Mouse (Mus musculus): ENCODE measurements around the gene Gng8. TPM values are rescaled to one million over a fixed set of nuclear protein-coding genes. Genes with fewer than 3 reads are reported as not detected.
A peak's percentile ranks its signal among the peaks of the same experiment; 100 is the strongest.

Gene Gng8
- polyA plus RNA-seq, 1 experiment from 2014 or later, result 7.3 TPM

DNA sequence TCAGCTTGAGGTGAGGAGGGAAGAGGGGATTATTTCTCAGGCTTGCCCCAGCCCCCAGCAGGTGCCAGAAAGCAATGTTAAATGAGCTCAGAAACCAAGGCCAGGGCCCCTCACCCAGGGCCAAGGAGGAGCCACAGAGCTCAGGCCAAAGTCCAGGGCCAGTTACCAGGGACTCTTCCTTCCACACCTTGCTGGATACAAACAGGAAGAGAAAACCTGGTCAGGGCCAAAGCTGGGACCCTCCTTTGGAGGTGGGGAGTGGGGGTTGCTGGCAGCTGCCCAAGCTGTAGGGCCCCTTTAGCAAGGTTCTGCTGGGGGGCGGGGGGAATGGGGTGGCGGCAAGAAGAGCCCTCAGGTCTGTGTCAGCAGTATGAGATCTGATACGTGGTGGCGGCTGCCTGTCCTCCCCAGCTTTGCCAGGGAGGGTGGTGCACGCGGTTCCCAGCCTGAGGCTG, 30.3 kb downstream of the Gng8 start:
- H3K4me3 ChIP-seq (replicated peaks; ENCODE audit: low read depth, low read length), result peak overlapping the region; percentile 94
- no peak for TF ChIP-seq CTCF (IDR thresholded peaks at IDR 0.05; ENCODE audit: low read depth)
- H3K9me3 ChIP-seq (replicated peaks; ENCODE audit: low read length), result no peaks in the 10 kb centered on the region
- H3K27me3 ChIP-seq (ENCODE audit: insufficient read depth, low read length), result no peaks in the 10 kb centered on the region
- peak overlapping the region; percentile 94 for H3K4me2 ChIP-seq (ENCODE audit: low read length)
- DNase-seq (ENCODE audit: low spot score) (no peak), ATAC-seq (replicated peaks; ENCODE audit: low FRiP score, low read depth) (no peak)
- WGBS, result 32% methylated on average over 6 of the region's 6 CpGs
- peak overlapping the region; percentile 96; the same call in 1 of the 2 replicates for H3K9ac ChIP-seq (ENCODE audit: low read depth, low read length)
- peaks cover 29% of the 10 kb centered on the region for H3K36me3 ChIP-seq (ENCODE audit: insufficient read depth, low read length)
- H3K4me1 ChIP-seq (replicated peaks; ENCODE audit: insufficient read depth, low read length), result peaks cover 26% of the 10 kb centered on the region
- H3K27ac ChIP-seq, result peak overlapping the region; percentile 97

DNA sequence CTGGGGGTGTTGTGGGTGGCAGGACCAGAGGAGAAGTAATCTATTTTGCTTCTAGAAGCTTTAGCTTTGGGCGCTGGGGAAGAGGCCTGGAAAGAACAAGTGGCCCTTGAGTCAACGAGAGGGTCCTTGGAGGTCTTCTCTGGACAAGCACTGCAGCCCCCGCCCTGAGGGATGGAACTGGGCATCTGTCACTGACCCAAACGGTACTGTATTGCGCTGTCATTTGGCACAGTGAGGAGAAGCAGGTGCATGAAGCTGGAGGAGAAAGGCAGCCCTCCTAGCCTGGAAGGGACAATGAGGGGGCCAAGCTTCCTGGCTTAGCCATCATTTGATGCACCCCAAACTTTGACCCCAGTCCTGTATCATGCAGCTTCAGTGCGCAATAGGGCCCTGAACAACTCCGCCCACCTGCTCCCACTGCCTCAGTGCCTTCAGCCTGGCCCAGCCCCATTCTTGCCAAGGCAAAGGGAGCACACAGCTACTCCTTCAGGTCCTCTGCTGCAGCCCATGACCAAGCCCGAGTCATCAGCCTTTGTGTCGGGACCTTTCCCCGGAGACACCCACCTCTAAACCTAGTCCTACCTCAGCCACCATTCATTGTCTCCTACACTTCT, 30.9 kb downstream of the Gng8 start:
- H3K9me3 ChIP-seq (replicated peaks; ENCODE audit: low read length), result no peaks in the 10 kb centered on the region
- peaks cover 26% of the 10 kb centered on the region for H3K4me1 ChIP-seq (replicated peaks; ENCODE audit: insufficient read depth, low read length)
- H3K36me3 ChIP-seq (ENCODE audit: insufficient read depth, low read length), result peaks cover 23% of the 10 kb centered on the region
- DNase-seq (ENCODE audit: low spot score) (no peak), ATAC-seq (replicated peaks; ENCODE audit: low FRiP score, low read depth) (no peak)
- H3K4me3 ChIP-seq (replicated peaks; ENCODE audit: low read depth, low read length), result peak overlapping the region; percentile 94
- H3K27ac ChIP-seq, result peak overlapping the region; percentile 97
- H3K27me3 ChIP-seq (ENCODE audit: insufficient read depth, low read length), result no peaks in the 10 kb centered on the region
- peak overlapping the region; percentile 94 for H3K4me2 ChIP-seq (ENCODE audit: low read length)
- WGBS, result 38% methylated on average over 10 of the region's 10 CpGs
- peak overlapping the region; percentile 96 for H3K9ac ChIP-seq (ENCODE audit: low read depth, low read length)
- no peak for TF ChIP-seq CTCF (IDR thresholded peaks at IDR 0.05; ENCODE audit: low read depth)

DNA sequence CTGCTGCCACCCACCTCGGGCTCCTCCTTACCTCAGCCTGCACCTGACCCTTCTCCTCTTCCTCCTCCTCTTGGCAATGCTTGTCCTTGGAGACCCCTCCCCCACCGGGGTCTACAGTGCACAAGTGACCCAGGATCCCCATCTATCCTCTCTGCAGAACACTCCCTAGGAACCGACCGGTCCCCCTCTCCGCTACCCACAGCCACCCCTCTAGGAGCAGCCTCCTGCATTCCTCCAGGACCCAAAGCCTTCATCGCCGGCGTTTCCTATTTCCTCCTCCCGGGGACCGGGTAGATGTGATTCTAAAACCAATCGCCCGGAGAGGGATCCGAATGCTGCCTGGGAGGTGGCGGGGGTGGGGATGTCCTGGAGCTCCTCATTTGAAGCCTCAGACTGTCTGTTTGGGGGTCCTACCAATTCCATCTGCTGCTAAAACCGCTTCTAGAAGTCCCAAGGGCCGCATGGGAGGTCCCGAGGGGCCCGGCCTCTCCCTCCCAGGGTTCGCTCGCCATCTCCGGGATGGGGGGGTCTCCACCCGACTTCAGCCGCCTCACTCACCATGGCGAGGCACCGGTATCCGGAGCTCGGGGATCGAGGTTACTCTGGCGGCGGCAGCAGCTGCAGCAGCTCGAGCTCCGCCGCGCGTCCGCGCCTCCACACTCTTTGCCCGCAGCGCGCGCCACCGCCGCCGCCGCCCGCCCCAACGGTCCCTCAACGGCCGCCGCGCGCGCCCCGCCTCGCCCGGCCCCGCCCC, 31.9 kb downstream of the Gng8 start:
- no peak for DNase-seq (ENCODE audit: low spot score)
- no peak for TF ChIP-seq CTCF (IDR thresholded peaks at IDR 0.05; ENCODE audit: low read depth)
- Histone ChIP-seq H3K27ac (peak overlapping the region; percentile 97), H3K36me3 (ENCODE audit: insufficient read depth, low read length) (peaks cover 13% of the 10 kb centered on the region; the same call in 1 of the 2 replicates), H3K27me3 (ENCODE audit: insufficient read depth, low read length) (no peaks in the 10 kb centered on the region), H3K9ac (ENCODE audit: low read depth, low read length) (peak overlapping the region; percentile 96), H3K9me3 (replicated peaks; ENCODE audit: low read length) (no peaks in the 10 kb centered on the region), H3K4me1 (replicated peaks; ENCODE audit: insufficient read depth, low read length) (peaks cover 23% of the 10 kb centered on the region), H3K4me3 (replicated peaks; ENCODE audit: low read depth, low read length) (peak overlapping the region; percentile 94), H3K4me2 (ENCODE audit: low read length) (peak overlapping the region; percentile 94)
- WGBS, result under 1% methylated on average over 39 of the region's 57 CpGs
- ATAC-seq (replicated peaks; ENCODE audit: low FRiP score, low read depth), result no peak

DNA sequence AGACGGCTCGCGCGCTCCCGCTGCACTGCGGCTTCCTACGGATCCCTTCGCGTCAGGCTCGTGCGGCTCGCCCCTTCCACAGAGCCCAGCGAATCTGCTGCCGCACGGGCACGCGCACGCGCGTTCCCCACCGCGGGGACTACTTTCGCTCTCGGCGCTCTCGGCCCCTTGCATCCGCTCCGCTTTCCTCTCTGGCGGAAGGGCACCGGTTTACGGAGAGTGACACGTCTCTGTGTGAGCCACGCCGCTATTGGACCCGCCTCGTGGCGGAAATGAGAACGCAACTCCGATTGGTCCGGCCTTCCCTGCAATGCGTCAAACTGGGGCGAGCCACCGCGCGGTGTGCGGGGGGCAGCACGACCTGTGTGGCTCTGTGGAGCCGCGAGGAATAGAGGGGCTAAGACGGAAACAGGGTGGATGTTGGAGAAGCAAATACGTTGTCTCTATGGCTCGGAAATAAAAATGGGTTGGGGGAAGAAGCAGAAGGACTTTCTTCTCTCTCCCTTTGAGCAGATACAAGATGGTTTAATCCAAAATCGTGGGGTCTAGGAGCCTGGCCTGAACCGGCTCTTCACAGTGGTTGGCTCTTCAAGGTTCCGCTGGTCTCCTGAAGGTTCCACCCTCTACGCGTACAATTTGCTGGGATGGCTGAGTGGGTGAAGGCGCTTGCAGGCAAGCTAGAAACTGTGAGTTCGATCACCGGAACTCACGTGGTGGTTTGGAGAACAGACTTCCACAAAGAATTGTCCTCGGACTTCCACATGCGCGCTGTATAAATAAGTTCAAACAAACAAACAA, 32.6 kb downstream of the Gng8 start, which contains the start of gene Calm3:
Gene Calm3 (minus strand): TSS at position 78 of the 798 bp plus-strand sequence.
- Histone ChIP-seq H3K36me3 (ENCODE audit: insufficient read depth, low read length) (peaks cover 8% of the 10 kb centered on the region; the same call in 1 of the 2 replicates), H3K27me3 (ENCODE audit: insufficient read depth, low read length) (no peaks in the 10 kb centered on the region), H3K9me3 (replicated peaks; ENCODE audit: low read length) (no peaks in the 10 kb centered on the region), H3K4me2 (ENCODE audit: low read length) (peak within 1 kb of the TSS; percentile 94), H3K4me1 (replicated peaks; ENCODE audit: insufficient read depth, low read length) (peaks cover 23% of the 10 kb centered on the region), H3K9ac (ENCODE audit: low read depth, low read length) (peak within 1 kb of the TSS; percentile 96), H3K27ac (peak within 1 kb of the TSS; percentile 97), H3K4me3 (replicated peaks; ENCODE audit: low read depth, low read length) (peak within 1 kb of the TSS; percentile 94)
- WGBS, result 2% methylated on average over 64 of the region's 64 CpGs
- ATAC-seq (replicated peaks; ENCODE audit: low FRiP score, low read depth) (peak; percentile 94), DNase-seq (ENCODE audit: low spot score) (peak; percentile 99)
- peak; percentile 23; the same call in 1 of the 2 replicates for TF ChIP-seq CTCF (IDR thresholded peaks at IDR 0.05; ENCODE audit: low read depth)

DNA sequence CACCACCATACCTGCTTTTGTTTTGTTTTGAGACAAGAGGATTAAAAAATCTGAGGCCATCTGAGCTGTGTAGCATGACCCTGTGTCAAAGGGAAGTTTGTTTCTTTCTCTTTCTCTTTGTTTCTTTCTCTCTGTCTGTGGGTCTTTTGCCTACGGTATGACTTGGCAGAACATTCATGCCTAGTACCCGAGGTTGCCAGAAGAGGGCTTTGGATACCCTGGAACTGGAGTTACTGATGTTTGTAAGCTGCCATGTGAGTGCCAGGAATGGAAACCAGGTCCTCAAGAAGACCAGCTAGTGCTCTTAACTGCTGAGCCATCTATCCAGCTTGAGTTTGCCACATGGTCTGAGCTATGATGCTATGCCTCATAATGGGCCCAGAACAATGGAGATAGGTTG, 36.8 kb downstream of the Gng8 start:
- H3K9me3 ChIP-seq (replicated peaks; ENCODE audit: low read length), result no peaks in the 10 kb centered on the region
- 52% methylated on average over 2 of the region's 2 CpGs for WGBS
- ATAC-seq (replicated peaks; ENCODE audit: low FRiP score, low read depth), result no peak

DNA sequence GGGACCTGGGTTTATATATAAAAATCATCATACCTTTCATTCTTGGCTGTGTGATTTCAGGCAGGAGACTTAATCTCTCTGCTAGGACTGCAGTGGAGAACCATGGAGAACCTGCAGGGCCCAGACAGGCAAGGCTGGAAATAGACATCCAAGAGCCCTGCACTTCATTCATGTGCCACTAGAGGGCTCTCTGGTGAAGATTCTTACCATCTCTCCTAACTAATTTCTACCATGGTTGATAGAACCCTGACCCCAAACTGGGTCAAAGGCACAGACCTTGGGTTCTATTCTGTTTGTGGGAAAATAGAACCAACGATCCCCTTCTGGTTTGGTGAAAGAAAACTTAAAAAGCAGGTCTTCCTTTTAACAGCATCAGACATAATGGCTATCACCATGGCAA, 39.3 kb downstream of the Gng8 start:
- no peak overlapping the region for H3K4me3 ChIP-seq (replicated peaks; ENCODE audit: low read depth, low read length)
- H3K36me3 ChIP-seq (ENCODE audit: insufficient read depth, low read length), result no peaks in the 10 kb centered on the region
- DNase-seq (ENCODE audit: low spot score) (peak; percentile 66), ATAC-seq (replicated peaks; ENCODE audit: low FRiP score, low read depth) (no peak)
- no peak overlapping the region for H3K4me2 ChIP-seq (ENCODE audit: low read length)
- H3K4me1 ChIP-seq (replicated peaks; ENCODE audit: insufficient read depth, low read length), result no peaks in the 10 kb centered on the region
- H3K9ac ChIP-seq (ENCODE audit: low read depth, low read length), result no peak overlapping the region
- peak; percentile 80 for TF ChIP-seq CTCF (IDR thresholded peaks at IDR 0.05; ENCODE audit: low read depth)
- H3K27me3 ChIP-seq (ENCODE audit: insufficient read depth, low read length), result no peaks in the 10 kb centered on the region
- 6% methylated on average over 1 of the region's 1 CpGs for WGBS
- H3K9me3 ChIP-seq (replicated peaks; ENCODE audit: low read length), result no peaks in the 10 kb centered on the region
- no peak overlapping the region for H3K27ac ChIP-seq

More for the DNA sequence above, 36.8 kb downstream of the Gng8 start:
- no peaks in the 10 kb centered on the region for H3K36me3 ChIP-seq (ENCODE audit: insufficient read depth, low read length)
- H3K4me1 ChIP-seq (replicated peaks; ENCODE audit: insufficient read depth, low read length), result no peaks in the 10 kb centered on the region
- no peak for DNase-seq (ENCODE audit: low spot score)
- no peaks in the 10 kb centered on the region for H3K27me3 ChIP-seq (ENCODE audit: insufficient read depth, low read length)
- H3K4me3 ChIP-seq (replicated peaks; ENCODE audit: low read depth, low read length), result no peak overlapping the region
- H3K9ac ChIP-seq (ENCODE audit: low read depth, low read length), result no peak overlapping the region
- H3K4me2 ChIP-seq (ENCODE audit: low read length), result no peak overlapping the region
- no peak overlapping the region for H3K27ac ChIP-seq
- no peak for TF ChIP-seq CTCF (IDR thresholded peaks at IDR 0.05; ENCODE audit: low read depth)

Measured in kidney, postnatal 0 days (tissue).